Mouse (Mus musculus): Measurements from ENCODE around the gene Lrrc9.

DNA sequence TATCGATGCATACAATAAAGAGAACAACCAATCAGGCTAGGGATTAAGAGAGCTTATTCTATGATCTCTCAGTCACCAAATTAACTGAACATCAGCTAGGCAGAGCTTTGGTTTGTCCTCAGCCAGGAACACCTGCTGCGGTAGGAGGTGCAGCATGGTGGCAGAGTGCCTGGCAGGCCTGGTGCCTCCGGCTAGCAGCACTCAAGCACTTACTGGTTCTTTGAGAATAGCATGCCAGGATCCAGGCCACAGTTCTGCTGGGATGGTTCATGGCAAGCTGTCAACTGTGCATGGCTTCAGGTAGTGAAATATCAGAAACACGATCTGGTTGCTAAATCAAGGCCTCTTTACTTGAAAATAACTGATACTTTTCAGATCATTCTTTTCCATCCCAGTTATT is 26.1 kb downstream of the Lrrc9 start:
- TF ChIP-seq CTCF (IDR thresholded peaks at IDR 0.05) (no peak), EP300 (IDR thresholded peaks at IDR 0.05) (no peak)

Measured in lung, postnatal 0 days (tissue).